Mouse (Mus musculus): ENCODE data around the gene Ciita. TPM values are rescaled to one million over a fixed set of nuclear protein-coding genes. Genes with fewer than 3 reads are reported as not detected.
A peak's percentile ranks its signal among the peaks of the same experiment; 100 is the strongest.

The Ciita gene
- polyA plus RNA-seq, 1 experiment from 2014 or later, result 0.35 TPM

- no peak overlapping the region for H3K4me2 ChIP-seq (ENCODE audit: low read depth, low read length)
- 0 out of 2 replicates have a peak, but pooled peaks cover 4% of the 10 kb centered on the region for H3K27me3 ChIP-seq (replicated peaks; ENCODE audit: control insufficient read depth, insufficient read depth, low read length)
- ATAC-seq (ENCODE audit: low read depth) (no peak), DNase-seq (ENCODE audit: low spot score) (no peak)
- H3K36me3 ChIP-seq (ENCODE audit: control insufficient read depth, insufficient read depth, low read length), result no peaks in the 10 kb centered on the region
- no peaks in the 10 kb centered on the region for H3K4me1 ChIP-seq (ENCODE audit: control insufficient read depth, insufficient read depth, low read length)
- no peak overlapping the region for H3K9ac ChIP-seq (ENCODE audit: low read depth, low read length)
- WGBS, result 54% methylated on average over 3 of the region's 3 CpGs
- no peak overlapping the region for H3K27ac ChIP-seq (replicated peaks; ENCODE audit: low read depth, low read length)
- H3K4me3 ChIP-seq (ENCODE audit: low read depth, low read length), result no peak overlapping the region
- H3K9me3 ChIP-seq (ENCODE audit: control insufficient read depth, low read length), result no peaks in the 10 kb centered on the region
These were observed 7.1 kb downstream of the Ciita start for GRCm38 (mm10) chr16:10486993-10487392.

- 83% methylated on average over 8 of the region's 8 CpGs for WGBS
- no peak for ATAC-seq (ENCODE audit: low read depth)
These were observed 8.1 kb downstream of the Ciita start for GRCm38 (mm10) chr16:10487895-10488493.

GRCm38 (mm10) chr16:10488769-10489481 lies 9.1 kb downstream of the Ciita start:
- Histone ChIP-seq H3K4me2 (ENCODE audit: low read depth, low read length) (peak overlapping the region; percentile 42), H3K4me3 (ENCODE audit: low read depth, low read length) (no peak overlapping the region), H3K9ac (ENCODE audit: low read depth, low read length) (no peak overlapping the region), H3K27ac (replicated peaks; ENCODE audit: low read depth, low read length) (no peak overlapping the region), H3K4me1 (ENCODE audit: control insufficient read depth, insufficient read depth, low read length) (no peaks in the 10 kb centered on the region), H3K36me3 (ENCODE audit: control insufficient read depth, insufficient read depth, low read length) (no peaks in the 10 kb centered on the region), H3K9me3 (ENCODE audit: control insufficient read depth, low read length) (no peaks in the 10 kb centered on the region), H3K27me3 (replicated peaks; ENCODE audit: control insufficient read depth, insufficient read depth, low read length) (0 out of 2 replicates have a peak, but pooled peaks cover 4% of the 10 kb centered on the region)
- no peak for ATAC-seq (ENCODE audit: low read depth)
- WGBS, result 72% methylated on average over 7 of the region's 7 CpGs
- no peak for DNase-seq (ENCODE audit: low spot score)

More at GRCm38 (mm10) chr16:10487895-10488493, 8.1 kb downstream of the Ciita start:
- no peak overlapping the region for H3K9ac ChIP-seq (ENCODE audit: low read depth, low read length)
- 0 out of 2 replicates have a peak, but pooled peaks cover 4% of the 10 kb centered on the region for H3K27me3 ChIP-seq (replicated peaks; ENCODE audit: control insufficient read depth, insufficient read depth, low read length)
- H3K36me3 ChIP-seq (ENCODE audit: control insufficient read depth, insufficient read depth, low read length), result no peaks in the 10 kb centered on the region
- DNase-seq (ENCODE audit: low spot score), result no peak
- no peak overlapping the region for H3K4me2 ChIP-seq (ENCODE audit: low read depth, low read length)
- H3K4me3 ChIP-seq (ENCODE audit: low read depth, low read length), result no peak overlapping the region
- no peaks in the 10 kb centered on the region for H3K9me3 ChIP-seq (ENCODE audit: control insufficient read depth, low read length)
- H3K27ac ChIP-seq (replicated peaks; ENCODE audit: low read depth, low read length), result no peak overlapping the region
- no peaks in the 10 kb centered on the region for H3K4me1 ChIP-seq (ENCODE audit: control insufficient read depth, insufficient read depth, low read length)

GRCm38 (mm10) chr16:10489483-10489882 lies 9.6 kb downstream of the Ciita start:
- WGBS, result 5% methylated on average over 9 of the region's 9 CpGs
- Histone ChIP-seq H3K27me3 (replicated peaks; ENCODE audit: control insufficient read depth, insufficient read depth, low read length) (0 out of 2 replicates have a peak, but pooled peaks cover 4% of the 10 kb centered on the region), H3K4me3 (ENCODE audit: low read depth, low read length) (peak overlapping the region; percentile 7; the same call in 1 of the 2 replicates), H3K27ac (replicated peaks; ENCODE audit: low read depth, low read length) (no peak overlapping the region), H3K4me2 (ENCODE audit: low read depth, low read length) (peak overlapping the region; percentile 42), H3K36me3 (ENCODE audit: control insufficient read depth, insufficient read depth, low read length) (no peaks in the 10 kb centered on the region), H3K4me1 (ENCODE audit: control insufficient read depth, insufficient read depth, low read length) (no peaks in the 10 kb centered on the region), H3K9ac (ENCODE audit: low read depth, low read length) (no peak overlapping the region), H3K9me3 (ENCODE audit: control insufficient read depth, low read length) (no peaks in the 10 kb centered on the region)
- DNase-seq (ENCODE audit: low spot score) (peak; percentile 15), ATAC-seq (ENCODE audit: low read depth) (no peak)

GRCm38 (mm10) chr16:10489904-10490457 lies 10.1 kb downstream of the Ciita start:
- Histone ChIP-seq H3K9ac (ENCODE audit: low read depth, low read length) (no peak overlapping the region), H3K36me3 (ENCODE audit: control insufficient read depth, insufficient read depth, low read length) (no peaks in the 10 kb centered on the region), H3K4me3 (ENCODE audit: low read depth, low read length) (peak overlapping the region; percentile 7; the same call in 1 of the 2 replicates), H3K27ac (replicated peaks; ENCODE audit: low read depth, low read length) (no peak overlapping the region), H3K4me1 (ENCODE audit: control insufficient read depth, insufficient read depth, low read length) (no peaks in the 10 kb centered on the region), H3K9me3 (ENCODE audit: control insufficient read depth, low read length) (no peaks in the 10 kb centered on the region), H3K27me3 (replicated peaks; ENCODE audit: control insufficient read depth, insufficient read depth, low read length) (0 out of 2 replicates have a peak, but pooled peaks cover 4% of the 10 kb centered on the region), H3K4me2 (ENCODE audit: low read depth, low read length) (peak overlapping the region; percentile 42)
- ATAC-seq (ENCODE audit: low read depth) (no peak), DNase-seq (ENCODE audit: low spot score) (no peak)
- 21% methylated on average over 11 of the region's 14 CpGs for WGBS

- Histone ChIP-seq H3K4me3 (ENCODE audit: low read depth, low read length) (no peak overlapping the region), H3K9ac (ENCODE audit: low read depth, low read length) (no peak overlapping the region), H3K4me2 (ENCODE audit: low read depth, low read length) (no peak overlapping the region), H3K36me3 (ENCODE audit: control insufficient read depth, insufficient read depth, low read length) (no peaks in the 10 kb centered on the region), H3K4me1 (ENCODE audit: control insufficient read depth, insufficient read depth, low read length) (no peaks in the 10 kb centered on the region), H3K9me3 (ENCODE audit: control insufficient read depth, low read length) (no peaks in the 10 kb centered on the region), H3K27ac (replicated peaks; ENCODE audit: low read depth, low read length) (no peak overlapping the region), H3K27me3 (replicated peaks; ENCODE audit: control insufficient read depth, insufficient read depth, low read length) (0 out of 2 replicates have a peak, but pooled peaks cover 4% of the 10 kb centered on the region)
- WGBS, result 81% methylated on average over 18 of the region's 18 CpGs
- ATAC-seq (ENCODE audit: low read depth), result no peak
- DNase-seq (ENCODE audit: low spot score), result no peak
These were observed 10.8 kb downstream of the Ciita start for GRCm38 (mm10) chr16:10490503-10491150.

- Histone ChIP-seq H3K27me3 (replicated peaks; ENCODE audit: control insufficient read depth, insufficient read depth, low read length) (0 out of 2 replicates have a peak, but pooled peaks cover 4% of the 10 kb centered on the region), H3K4me3 (ENCODE audit: low read depth, low read length) (no peak overlapping the region), H3K27ac (replicated peaks; ENCODE audit: low read depth, low read length) (no peak overlapping the region), H3K9me3 (ENCODE audit: control insufficient read depth, low read length) (no peaks in the 10 kb centered on the region), H3K36me3 (ENCODE audit: control insufficient read depth, insufficient read depth, low read length) (no peaks in the 10 kb centered on the region), H3K4me2 (ENCODE audit: low read depth, low read length) (no peak overlapping the region), H3K4me1 (ENCODE audit: control insufficient read depth, insufficient read depth, low read length) (no peaks in the 10 kb centered on the region), H3K9ac (ENCODE audit: low read depth, low read length) (no peak overlapping the region)
- WGBS, result 77% methylated on average over 4 of the region's 4 CpGs
- no peak for DNase-seq (ENCODE audit: low spot score)
- no peak for ATAC-seq (ENCODE audit: low read depth)
These were observed 11.9 kb downstream of the Ciita start for GRCm38 (mm10) chr16:10491716-10492115.

GRCm38 (mm10) chr16:10492587-10492986 lies 12.7 kb downstream of the Ciita start:
- ATAC-seq (ENCODE audit: low read depth), result no peak
- H3K4me1 ChIP-seq (ENCODE audit: control insufficient read depth, insufficient read depth, low read length), result no peaks in the 10 kb centered on the region
- WGBS, result 70% methylated on average over 3 of the region's 3 CpGs

More at GRCm38 (mm10) chr16:10492587-10492986, 12.7 kb downstream of the Ciita start:
- Histone ChIP-seq H3K36me3 (ENCODE audit: control insufficient read depth, insufficient read depth, low read length) (no peaks in the 10 kb centered on the region), H3K9ac (ENCODE audit: low read depth, low read length) (no peak overlapping the region), H3K4me3 (ENCODE audit: low read depth, low read length) (no peak overlapping the region), H3K27ac (replicated peaks; ENCODE audit: low read depth, low read length) (no peak overlapping the region), H3K27me3 (replicated peaks; ENCODE audit: control insufficient read depth, insufficient read depth, low read length) (0 out of 2 replicates have a peak, but pooled peaks cover 4% of the 10 kb centered on the region), H3K9me3 (ENCODE audit: control insufficient read depth, low read length) (no peaks in the 10 kb centered on the region), H3K4me2 (ENCODE audit: low read depth, low read length) (no peak overlapping the region)
- no peak for DNase-seq (ENCODE audit: low spot score)

Measured in embryonic facial prominence, embryonic 14.5 days (tissue).